Mouse (Mus musculus) thymus, adult 2 months (tissue): ENCODE measurements around the gene Knstrn.

ENCODE experiments used
- CTCF ChIP-seq: fragments of 200-500 bp; IDR thresholded peaks from 2 replicates; pipeline ENCODE4 v1.5.1; 2012; ENCODE audit warnings: mild to moderate bottlenecking, control low read depth, low read length, moderate library complexity, borderline replicate concordance; ENCODE audit not compliant: control insufficient read depth, poor library complexity, insufficient read depth; ENCODE audit errors: extremely low read depth
- POLR2A ChIP-seq: fragments of 200-500 bp; IDR thresholded peaks from 2 replicates; pipeline ENCODE4 v1.6.1; 2012; ENCODE audit warnings: mild to moderate bottlenecking, low read length, control low read depth, moderate library complexity; ENCODE audit not compliant: control insufficient read depth, poor library complexity, insufficient read depth; ENCODE audit errors: extremely low read depth

GRCm38 (mm10) chr2:118772158-118772874 is 41.5 kb upstream of the Knstrn start, which contains the start of gene Phgr1:
- no peak for TF ChIP-seq POLR2A
- TF ChIP-seq CTCF: no peak
